Mouse (Mus musculus): ENCODE results near the gene Cald1.

DNA sequence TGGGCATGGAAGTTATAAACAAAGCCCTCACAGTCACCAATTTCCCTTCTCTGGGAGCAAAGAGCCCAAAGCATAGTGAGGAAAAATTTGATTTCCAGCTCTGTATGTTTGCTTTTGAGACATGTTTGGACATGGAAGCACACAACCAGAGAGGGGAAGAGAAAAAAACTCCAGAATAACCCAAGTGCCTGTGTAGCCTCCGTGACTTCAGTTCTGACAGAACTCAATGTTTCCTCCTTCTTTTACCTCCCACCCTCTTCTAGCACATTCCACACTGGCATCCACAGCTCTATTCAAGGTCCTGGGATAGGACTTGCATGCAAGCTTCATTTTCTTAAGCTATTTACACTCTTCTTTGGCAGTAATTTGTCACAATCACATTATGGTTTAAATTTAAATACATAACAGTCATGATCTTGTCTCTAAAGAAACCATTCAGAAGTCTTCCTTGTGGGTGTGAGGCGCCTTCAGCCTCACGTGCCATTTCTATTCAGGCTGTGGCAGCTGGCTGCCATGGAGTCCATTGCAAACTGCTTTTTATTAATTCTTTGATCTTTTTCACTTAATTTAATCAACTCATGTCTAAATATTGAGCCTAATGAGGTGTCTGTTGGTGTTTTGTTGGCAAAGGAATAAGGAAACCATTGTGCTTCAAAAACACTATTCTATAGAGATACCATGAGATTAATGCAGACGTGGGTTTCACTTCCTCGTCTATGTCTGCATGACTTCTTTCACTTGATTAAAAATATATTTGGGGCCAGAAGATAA, 49.9 kb downstream of the Cald1 start:
- TF ChIP-seq POLR2A (IDR thresholded peaks at IDR 0.05; ENCODE audit: low read depth, low read length) (no peak), CTCF (conservative IDR thresholded peaks at IDR 0.05; ENCODE audit: insufficient read depth, insufficient read length, low read depth, low read length) (no peak)

Measured in kidney, adult 2 months (tissue).